Mouse (Mus musculus): ENCODE measurements around the gene Grin3b.

GRCm38 (mm10) chr10:80019471-80020131 lies 49.1 kb downstream of the Grin3b start:
- no peak for TF ChIP-seq ZC3H11A (IDR thresholded peaks at IDR 0.05; ENCODE audit: borderline replicate concordance, low read depth, low read length)
- no peak for TF ChIP-seq CHD2 (IDR thresholded peaks at IDR 0.05; ENCODE audit: low read depth, low read length)
